Mouse (Mus musculus) embryonic facial prominence, embryonic 11.5 days (tissue): ENCODE measurements around the gene Ptgfrn. TPM values are rescaled to one million over a fixed set of nuclear protein-coding genes. Genes with fewer than 3 reads are reported as not detected.

Source experiments
- ATAC-seq: fragments of 200-750 bp; cut with Nextera tagmentation; replicated peaks from 2 replicates; pipeline ENCODE4 v1.8.0; 2017; ENCODE audit warnings: low read depth; ENCODE audit not compliant: insufficient number of reproducible peaks, low FRiP score, low TSS enrichment
- DNase-seq: peaks from one replicate; pipeline ENCODE4 v3.0.0-alpha.2; 2015; ENCODE audit warnings: low spot score
- H3K27ac ChIP-seq: fragments of 300-500 bp; sonication (generic); replicated peaks from 2 replicates; pipeline ENCODE4 v1.5.1; 2014; ENCODE audit warnings: mild to moderate bottlenecking, low read depth, low read length, control low read depth
- H3K27me3 ChIP-seq: fragments of 300-500 bp; sonication (generic); 2 replicates; pipeline ENCODE4 v1.6.1; 2014; ENCODE audit warnings: mild to moderate bottlenecking, low read length, moderate library complexity, mixed read lengths; ENCODE audit not compliant: control insufficient read depth, insufficient read depth
- H3K36me3 ChIP-seq: fragments of 300-500 bp; sonication (generic); replicated peaks from 2 replicates; pipeline ENCODE4 v1.6.1; 2014; ENCODE audit warnings: low read depth, mild to moderate bottlenecking, low read length, moderate library complexity, mixed read lengths; ENCODE audit not compliant: control insufficient read depth, insufficient read depth
- H3K4me1 ChIP-seq: fragments of 300-500 bp; sonication (generic); 2 replicates; pipeline ENCODE4 v1.6.1; 2014; ENCODE audit warnings: low read length, mixed read lengths; ENCODE audit not compliant: control insufficient read depth, insufficient read depth
- H3K4me2 ChIP-seq: fragments of 300-500 bp; sonication (generic); 2 replicates; pipeline ENCODE4 v1.6.1; 2014; ENCODE audit warnings: low read depth, mild to moderate bottlenecking, control low read depth, low read length, moderate library complexity
- H3K4me3 ChIP-seq: fragments of 300-500 bp; sonication (generic); 2 replicates; pipeline ENCODE4 v1.5.1; 2014; ENCODE audit warnings: low read depth, low read length, control low read depth
- H3K9ac ChIP-seq: fragments of 300-500 bp; sonication (generic); replicated peaks from 2 replicates; pipeline ENCODE4 v1.6.1; 2014; ENCODE audit warnings: mild to moderate bottlenecking, control low read depth, low read length
- H3K9me3 ChIP-seq: fragments of 300-500 bp; sonication (generic); replicated peaks from 2 replicates; pipeline ENCODE4 v1.6.1; 2016; ENCODE audit warnings: mild to moderate bottlenecking, low read length, inconsistent platforms, mixed read lengths; ENCODE audit not compliant: control insufficient read depth
- WGBS: fragments of 180-500 bp; shearing (Covaris S2); extraction: QIAGEN DNeasy Blood & Tissue Kit; methylation state at CpG from one replicate; pipeline ENCODE4 v1.1.7; 2014; 5-methylcytosine and 5-hydroxymethylcytosine counted together
- polyA plus RNA-seq: library from polyadenylated mRNA; unstranded; fragments of >200 nt; fragmentation: Nextera tagmentation; extraction: Ambion mirVana; gene quantifications from 2 replicates; pipeline ENCODE4 v1.2.1, GENCODE M21; 2014

Gene Ptgfrn
- polyA plus RNA-seq, 1 experiment from 2014 or later: 6.5 TPM

- no peak overlapping the region for H3K4me2 ChIP-seq
- 80% methylated on average over 5 of the region's 5 CpGs for WGBS
- H3K4me3 ChIP-seq: no peak overlapping the region
- peaks cover 3% of the 10 kb centered on the region; the same call in 1 of the 2 replicates for H3K4me1 ChIP-seq
- no peak overlapping the region for H3K9ac ChIP-seq
- no peak for DNase-seq
- no peaks in the 10 kb centered on the region for H3K27me3 ChIP-seq
- no peaks in the 10 kb centered on the region for H3K9me3 ChIP-seq
- H3K36me3 ChIP-seq: no peaks in the 10 kb centered on the region
- no peak overlapping the region for H3K27ac ChIP-seq
- ATAC-seq: no peak
Observed at GRCm38 (mm10) chr3:101112518-101112894, 2.4 kb upstream of the Ptgfrn start.

- Histone ChIP-seq H3K4me1 (peaks cover 3% of the 10 kb centered on the region; the same call in 1 of the 2 replicates), H3K27me3 (no peaks in the 10 kb centered on the region)
- no peak for ATAC-seq
Observed at GRCm38 (mm10) chr3:101111848-101112517, 1.9 kb upstream of the Ptgfrn start.

GRCm38 (mm10) chr3:101111321-101111720 lies 1.2 kb upstream of the Ptgfrn start:
- Histone ChIP-seq H3K4me1 (peaks cover 3% of the 10 kb centered on the region; the same call in 1 of the 2 replicates), H3K27me3 (no peaks in the 10 kb centered on the region), H3K27ac (no peak overlapping the region), H3K4me2 (no peak overlapping the region), H3K4me3 (no peak overlapping the region), H3K9ac (no peak overlapping the region), H3K9me3 (no peaks in the 10 kb centered on the region), H3K36me3 (no peaks in the 10 kb centered on the region)
- WGBS: 44% methylated on average over 10 of the region's 10 CpGs
- DNase-seq (no peak), ATAC-seq (no peak)

More at GRCm38 (mm10) chr3:101111848-101112517, 1.9 kb upstream of the Ptgfrn start:
- WGBS: 38% methylated on average over 7 of the region's 7 CpGs
- Histone ChIP-seq H3K27ac (no peak overlapping the region), H3K36me3 (no peaks in the 10 kb centered on the region), H3K4me3 (no peak overlapping the region), H3K9me3 (no peaks in the 10 kb centered on the region), H3K9ac (no peak overlapping the region), H3K4me2 (no peak overlapping the region)
- DNase-seq: no peak

- DNase-seq: no peak
- Histone ChIP-seq H3K9me3 (no peaks in the 10 kb centered on the region), H3K27me3 (no peaks in the 10 kb centered on the region), H3K4me1 (peaks cover 3% of the 10 kb centered on the region; the same call in 1 of the 2 replicates), H3K4me3 (peak overlapping the region; percentile 78), H3K27ac (no peak overlapping the region; the same call in 1 of the 2 replicates), H3K4me2 (peak overlapping the region; percentile 82), H3K36me3 (no peaks in the 10 kb centered on the region), H3K9ac (peak overlapping the region; percentile 89)
- ATAC-seq: no peak; the same call in 1 of the 2 replicates
Observed at GRCm38 (mm10) chr3:101110838-101111103, 693 bp upstream of the Ptgfrn start.

- H3K9me3 ChIP-seq: no peaks in the 10 kb centered on the region
- H3K36me3 ChIP-seq: no peaks in the 10 kb centered on the region
- peak overlapping the region; percentile 78 for H3K4me3 ChIP-seq
- no peaks in the 10 kb centered on the region for H3K27me3 ChIP-seq
- H3K27ac ChIP-seq: peak overlapping the region; percentile 74
- WGBS: under 1% methylated on average over 42 of the region's 47 CpGs
- DNase-seq: peak; percentile 57
- peak overlapping the region; percentile 89 for H3K9ac ChIP-seq
- H3K4me1 ChIP-seq: peaks cover 3% of the 10 kb centered on the region; the same call in 1 of the 2 replicates
- peak overlapping the region; percentile 82 for H3K4me2 ChIP-seq
- peak; percentile 49; the same call in 1 of the 2 replicates for ATAC-seq
Observed at GRCm38 (mm10) chr3:101109558-101110021, 488 bp downstream of the Ptgfrn start.

- ATAC-seq (no peak), DNase-seq (no peak)
- WGBS: 16% methylated on average over 5 of the region's 5 CpGs
Observed at GRCm38 (mm10) chr3:101108848-101109247, 1.2 kb downstream of the Ptgfrn start.

GRCm38 (mm10) chr3:101108282-101108681 lies 1.8 kb downstream of the Ptgfrn start:
- H3K4me2 ChIP-seq: no peak overlapping the region
- H3K27ac ChIP-seq: no peak overlapping the region
- H3K4me3 ChIP-seq: no peak overlapping the region
- DNase-seq (no peak), ATAC-seq (no peak)
- H3K9me3 ChIP-seq: no peaks in the 10 kb centered on the region
- WGBS: 35% methylated on average over 3 of the region's 3 CpGs
- H3K9ac ChIP-seq: no peak overlapping the region
- no peaks in the 10 kb centered on the region for H3K36me3 ChIP-seq
- H3K27me3 ChIP-seq: no peaks in the 10 kb centered on the region
- H3K4me1 ChIP-seq: peaks cover 3% of the 10 kb centered on the region; the same call in 1 of the 2 replicates

More at GRCm38 (mm10) chr3:101108848-101109247, 1.2 kb downstream of the Ptgfrn start:
- Histone ChIP-seq H3K4me3 (peak overlapping the region; percentile 78), H3K4me2 (peak overlapping the region; percentile 82), H3K27me3 (no peaks in the 10 kb centered on the region), H3K9me3 (no peaks in the 10 kb centered on the region), H3K27ac (no peak overlapping the region), H3K9ac (peak overlapping the region; percentile 89; the same call in 1 of the 2 replicates), H3K36me3 (no peaks in the 10 kb centered on the region), H3K4me1 (peaks cover 3% of the 10 kb centered on the region; the same call in 1 of the 2 replicates)

- Histone ChIP-seq H3K4me2 (no peak overlapping the region), H3K4me3 (no peak overlapping the region), H3K9ac (no peak overlapping the region), H3K36me3 (no peaks in the 10 kb centered on the region), H3K27me3 (no peaks in the 10 kb centered on the region), H3K9me3 (no peaks in the 10 kb centered on the region), H3K27ac (no peak overlapping the region), H3K4me1 (peaks cover 3% of the 10 kb centered on the region; the same call in 1 of the 2 replicates)
- no peak for DNase-seq
- ATAC-seq: no peak
- 93% methylated on average over 3 of the region's 3 CpGs for WGBS
Observed at GRCm38 (mm10) chr3:101106326-101106725, 3.8 kb downstream of the Ptgfrn start.
